Mouse (Mus musculus) E14TG2a.4 (cell line): Measurements from ENCODE around the gene Mrfap1.

ENCODE experiments used
- CTCF ChIP-seq: conservative IDR thresholded peaks from 2 replicates; pipeline ENCODE4 v1.5.1; 2014; ENCODE audit warnings: low read length
- NANOG ChIP-seq: IDR thresholded peaks from 2 replicates; pipeline ENCODE4 v1.6.1; 2014; ENCODE audit warnings: borderline replicate concordance, low read length, mixed read lengths

DNA sequence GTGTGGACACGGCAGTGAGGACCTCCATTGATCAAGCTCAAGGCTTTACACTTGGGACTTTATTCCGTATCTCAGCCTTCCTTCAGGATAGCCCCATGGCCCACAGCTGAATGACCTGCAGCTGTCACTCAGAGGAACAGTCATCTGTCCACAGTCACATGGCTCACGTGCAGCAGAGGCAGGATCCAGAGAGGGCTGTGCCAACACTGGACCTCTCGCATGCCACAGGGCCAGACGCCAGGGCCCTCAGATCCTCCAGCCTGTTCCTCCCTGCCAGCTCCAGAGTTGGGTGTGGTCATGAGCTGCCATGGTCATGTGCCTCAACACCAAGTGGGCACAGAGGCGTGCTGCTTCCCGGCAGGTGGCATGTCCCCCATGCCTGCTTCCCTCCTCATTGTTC is 12.6 kb upstream of the Mrfap1 start:
- TF ChIP-seq CTCF (no peak), NANOG (no peak)
